Mouse (Mus musculus) hindbrain, postnatal 0 days (tissue): ENCODE measurements around the gene Rarg. TPM values are rescaled to one million over a fixed set of nuclear protein-coding genes. Genes with fewer than 3 reads are reported as not detected.
A peak's percentile ranks its signal among the peaks of the same experiment; 100 is the strongest.

Source experiments
- ATAC-seq: fragments of 200-750 bp; cut with Nextera tagmentation; 2 replicates; pipeline ENCODE4 v1.8.0; 2017; ENCODE audit warnings: mild to moderate bottlenecking, moderate TSS enrichment, moderate library complexity
- DNase-seq: peaks from one replicate; pipeline ENCODE4 v3.0.0-alpha.2; 2015; ENCODE audit warnings: low spot score
- H3K27ac ChIP-seq: fragments of 300-500 bp; sonication (generic); 2 replicates; pipeline ENCODE4 v1.5.1; 2014; ENCODE audit warnings: mild to moderate bottlenecking
- H3K27me3 ChIP-seq: fragments of 300-500 bp; sonication (generic); 2 replicates; pipeline ENCODE4 v1.6.1; 2014; ENCODE audit warnings: low read length, mixed read lengths; ENCODE audit not compliant: insufficient read depth
- H3K36me3 ChIP-seq: fragments of 300-500 bp; sonication (generic); 2 replicates; pipeline ENCODE4 v1.6.1; 2014; ENCODE audit warnings: low read length, mixed read lengths; ENCODE audit not compliant: insufficient read depth
- H3K4me1 ChIP-seq: fragments of 300-500 bp; sonication (generic); 2 replicates; pipeline ENCODE4 v1.6.1; 2014; ENCODE audit warnings: antibody characterized with exemption, low read length, mixed read lengths; ENCODE audit not compliant: insufficient read depth
- H3K4me2 ChIP-seq: fragments of 300-500 bp; sonication (generic); 2 replicates; pipeline ENCODE4 v1.6.1; 2014; ENCODE audit warnings: low read depth, mild to moderate bottlenecking, low read length, moderate library complexity, mixed read lengths
- H3K4me3 ChIP-seq: fragments of 300-500 bp; sonication (generic); 2 replicates; pipeline ENCODE4 v1.5.1; 2014; ENCODE audit warnings: low read length
- H3K9ac ChIP-seq: fragments of 300-500 bp; sonication (generic); replicated peaks from 2 replicates; pipeline ENCODE4 v1.6.1; 2014; ENCODE audit warnings: mild to moderate bottlenecking, low read length, moderate library complexity, mixed read lengths
- H3K9me3 ChIP-seq: fragments of 300-500 bp; sonication (generic); 2 replicates; pipeline ENCODE4 v1.6.1; 2016; ENCODE audit warnings: low read length, mixed read lengths
- CTCF ChIP-seq: IDR thresholded peaks from 2 replicates; pipeline ENCODE4 v1.5.1; 2016; ENCODE audit warnings: antibody characterized with exemption, control low read depth, low read depth
- WGBS: fragments of 180-500 bp; shearing (Covaris S2); extraction: QIAGEN DNeasy Blood & Tissue Kit; methylation state at CpG from one replicate; pipeline ENCODE4 v1.1.7; 2014; 5-methylcytosine and 5-hydroxymethylcytosine counted together
- polyA plus RNA-seq: library from polyadenylated mRNA; unstranded; fragments of >200 nt; fragmentation: Nextera tagmentation; extraction: Ambion mirVana; gene quantifications from 2 replicates; pipeline ENCODE4 v1.2.1, GENCODE M21; 2015
- total RNA-seq: library from RNA; depleted of rRNA; stranded (reverse); fragments of >200 nt; gene quantifications from 2 replicates; pipeline ENCODE4 v1.2.3, GENCODE M21; 2014

Gene Rarg
- total and polyA plus RNA-seq, 2 experiments from 2014 or later = 4.4 to 8.8 TPM

DNA sequence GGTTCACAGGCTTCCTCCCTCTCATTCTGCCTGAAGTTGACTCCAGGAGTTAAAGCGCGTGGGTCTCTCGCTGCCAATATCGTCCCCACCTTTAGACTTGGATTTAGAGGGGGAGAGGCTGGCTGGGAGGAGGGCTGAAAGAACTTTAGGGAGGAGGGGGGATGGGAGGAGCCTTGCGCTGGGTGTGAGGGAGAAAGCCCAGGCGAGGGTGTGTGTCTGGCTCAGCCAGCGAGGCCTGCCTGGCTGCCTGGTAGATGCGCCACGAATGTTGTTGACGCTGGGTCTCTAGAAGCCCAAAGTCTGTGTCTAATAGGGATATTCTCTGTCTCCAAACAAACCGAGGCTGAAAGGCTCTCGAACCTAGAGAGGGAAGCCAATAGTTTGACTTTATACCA lies 756 bp upstream of the Rarg start:
- Histone ChIP-seq H3K27ac (no peak overlapping the region), H3K27me3 (peaks cover 5% of the 10 kb centered on the region; the same call in 1 of the 2 replicates), H3K9me3 (no peaks in the 10 kb centered on the region), H3K4me2 (peak overlapping the region; percentile 87), H3K9ac (no peak overlapping the region), H3K36me3 (no peaks in the 10 kb centered on the region), H3K4me3 (peak overlapping the region; percentile 56; the same call in 1 of the 2 replicates), H3K4me1 (peaks cover 4% of the 10 kb centered on the region; the same call in 1 of the 2 replicates)
- 9% methylated on average over 12 of the region's 12 CpGs for WGBS
- TF ChIP-seq CTCF = no peak
- ATAC-seq (no peak), DNase-seq (no peak)

DNA sequence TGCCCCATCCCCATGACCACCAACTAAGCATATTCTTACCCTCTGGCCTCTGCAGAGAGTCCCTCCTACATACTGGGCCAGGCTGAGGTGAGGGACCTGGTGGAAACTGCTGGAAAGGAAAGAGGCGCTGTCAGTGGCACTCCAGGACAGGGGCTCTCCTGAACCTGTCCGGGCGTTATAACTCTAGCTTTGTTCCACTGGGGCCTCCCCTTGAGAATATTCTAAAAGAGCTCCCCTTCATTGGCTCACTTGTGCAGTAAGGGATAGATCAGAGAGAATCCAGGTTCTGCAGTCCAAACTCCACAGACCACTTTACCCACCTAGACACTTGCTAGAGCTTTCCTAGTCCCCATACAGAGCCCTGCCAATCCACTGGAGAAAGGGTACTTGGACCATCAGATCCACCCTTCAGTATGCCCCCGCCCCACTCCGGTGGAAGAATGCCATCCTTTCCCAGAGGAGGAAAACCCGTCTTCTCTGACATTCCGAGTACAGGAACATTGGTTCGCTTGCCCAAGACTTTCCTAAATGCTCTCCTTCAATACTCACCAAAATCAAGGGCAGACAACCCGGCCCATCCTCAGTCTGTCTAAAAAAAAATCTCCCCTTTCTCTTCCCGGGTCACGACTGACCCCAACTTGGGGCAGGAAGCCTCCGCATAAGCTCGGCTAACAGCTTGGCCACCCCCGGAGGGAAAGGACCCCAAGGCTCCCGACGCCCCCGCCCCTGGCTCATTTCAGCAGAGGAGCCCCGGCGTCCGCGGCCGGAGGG lies 701 bp downstream of the Rarg start:
- H3K36me3 ChIP-seq = no peaks in the 10 kb centered on the region
- H3K9ac ChIP-seq = peak overlapping the region; percentile 65
- no peak for TF ChIP-seq CTCF
- ATAC-seq = no peak
- H3K4me2 ChIP-seq = peak overlapping the region; percentile 87
- H3K27me3 ChIP-seq = peaks cover 5% of the 10 kb centered on the region; the same call in 1 of the 2 replicates
- peak overlapping the region; percentile 56 for H3K4me3 ChIP-seq
- peaks cover 4% of the 10 kb centered on the region; the same call in 1 of the 2 replicates for H3K4me1 ChIP-seq
- DNase-seq = no peak
- no peaks in the 10 kb centered on the region for H3K9me3 ChIP-seq
- H3K27ac ChIP-seq = no peak overlapping the region
- WGBS = 8% methylated on average over 22 of the region's 22 CpGs

DNA sequence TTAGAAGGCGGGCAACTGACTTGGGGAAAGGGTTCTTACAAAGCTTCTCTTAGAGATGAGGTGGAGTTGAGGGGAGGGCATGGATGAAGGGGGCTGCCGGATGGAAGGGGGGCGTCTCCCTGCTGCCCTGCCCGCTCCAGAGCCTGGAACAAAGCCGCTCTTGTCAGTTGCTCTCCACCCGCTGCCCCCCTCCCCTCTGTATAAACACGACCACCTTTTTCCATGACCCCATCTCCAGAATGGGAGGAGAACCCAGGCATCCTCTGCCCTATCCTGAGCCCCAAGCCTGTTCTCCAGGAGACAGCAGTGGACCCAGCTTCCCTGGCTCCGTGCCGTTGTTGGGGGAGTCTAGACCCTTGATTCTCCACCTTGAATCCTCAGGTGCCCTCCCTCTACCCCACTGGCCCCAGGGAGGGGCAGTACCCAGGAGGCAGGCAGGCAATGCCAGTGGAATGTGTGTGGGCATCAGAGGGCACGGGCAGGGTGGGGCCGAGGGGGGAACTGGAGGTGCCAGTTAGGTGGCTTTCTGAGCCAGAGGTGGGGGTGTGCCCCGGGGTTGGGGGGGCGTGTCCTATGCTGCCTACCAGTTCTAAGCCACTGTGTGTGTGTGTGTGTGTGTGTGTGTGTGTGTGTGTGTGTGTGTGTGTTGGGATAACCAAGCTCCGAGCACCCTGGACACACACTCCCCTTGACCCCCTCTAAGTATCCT lies 1.6 kb downstream of the Rarg start:
- DNase-seq (no peak), ATAC-seq (no peak)
- Histone ChIP-seq H3K27ac (no peak overlapping the region), H3K4me3 (no peak overlapping the region), H3K4me1 (peaks cover 4% of the 10 kb centered on the region; the same call in 1 of the 2 replicates), H3K36me3 (no peaks in the 10 kb centered on the region), H3K9me3 (no peaks in the 10 kb centered on the region), H3K4me2 (peak overlapping the region; percentile 25; the same call in 1 of the 2 replicates), H3K27me3 (peaks cover 5% of the 10 kb centered on the region; the same call in 1 of the 2 replicates), H3K9ac (no peak overlapping the region)
- WGBS = 45% methylated on average over 14 of the region's 14 CpGs
- TF ChIP-seq CTCF = no peak

DNA sequence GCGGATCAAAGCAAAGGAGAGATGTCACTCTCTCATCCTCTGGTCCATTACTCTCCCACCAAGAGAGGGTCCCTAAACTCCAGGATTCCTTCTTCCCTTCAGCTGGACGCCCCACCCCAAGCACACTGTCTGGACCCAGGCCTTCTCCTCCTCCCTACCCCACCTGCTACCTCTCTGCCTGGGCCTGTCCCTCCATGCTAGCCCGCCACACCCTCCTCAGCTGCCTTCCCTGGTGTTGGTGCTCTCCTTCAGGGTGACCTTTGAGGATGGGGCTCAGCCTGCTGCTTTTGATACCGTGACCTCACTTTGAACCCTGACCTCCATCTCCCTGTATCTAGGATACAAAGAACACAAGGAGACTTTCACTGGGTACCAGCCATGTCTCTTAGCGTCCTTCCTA lies 6.8 kb downstream of the Rarg start:
- no peak for DNase-seq
- Histone ChIP-seq H3K36me3 (no peaks in the 10 kb centered on the region), H3K9ac (no peak overlapping the region), H3K4me1 (no peaks in the 10 kb centered on the region), H3K9me3 (no peaks in the 10 kb centered on the region), H3K27me3 (0 out of 2 replicates have a peak, but pooled peaks cover 5% of the 10 kb centered on the region), H3K27ac (no peak overlapping the region), H3K4me3 (no peak overlapping the region), H3K4me2 (no peak overlapping the region)
- no peak for TF ChIP-seq CTCF
- WGBS = 68% methylated on average over 5 of the region's 5 CpGs
- ATAC-seq = no peak

DNA sequence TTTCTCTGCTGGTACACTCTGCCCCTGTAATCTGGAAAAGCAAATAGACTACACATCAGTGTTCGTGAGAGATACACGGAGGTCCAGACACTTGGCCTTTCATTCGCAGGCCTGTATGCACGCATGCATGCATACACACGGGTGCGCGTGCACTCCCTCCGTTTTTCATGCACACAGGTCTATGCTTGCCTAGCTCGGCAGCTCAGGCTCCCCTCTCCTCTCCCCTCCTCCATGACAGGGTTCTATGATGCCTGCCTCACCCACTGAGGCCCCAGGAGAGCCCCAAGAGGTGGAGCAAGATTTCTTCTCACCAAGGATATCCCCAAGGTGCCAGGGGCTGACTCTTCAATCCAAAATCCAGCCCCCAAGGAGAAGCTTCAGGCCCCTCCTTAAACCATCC lies 7.3 kb downstream of the Rarg start:
- DNase-seq (no peak), ATAC-seq (no peak)
- Histone ChIP-seq H3K4me2 (no peak overlapping the region), H3K9me3 (no peaks in the 10 kb centered on the region), H3K4me3 (no peak overlapping the region), H3K27me3 (0 out of 2 replicates have a peak, but pooled peaks cover 2% of the 10 kb centered on the region), H3K27ac (peak overlapping the region; percentile 51; the same call in 1 of the 2 replicates), H3K36me3 (no peaks in the 10 kb centered on the region), H3K9ac (no peak overlapping the region), H3K4me1 (0 out of 2 replicates have a peak, but pooled peaks cover 3% of the 10 kb centered on the region)
- no peak for TF ChIP-seq CTCF
- WGBS = 60% methylated on average over 9 of the region's 9 CpGs

DNA sequence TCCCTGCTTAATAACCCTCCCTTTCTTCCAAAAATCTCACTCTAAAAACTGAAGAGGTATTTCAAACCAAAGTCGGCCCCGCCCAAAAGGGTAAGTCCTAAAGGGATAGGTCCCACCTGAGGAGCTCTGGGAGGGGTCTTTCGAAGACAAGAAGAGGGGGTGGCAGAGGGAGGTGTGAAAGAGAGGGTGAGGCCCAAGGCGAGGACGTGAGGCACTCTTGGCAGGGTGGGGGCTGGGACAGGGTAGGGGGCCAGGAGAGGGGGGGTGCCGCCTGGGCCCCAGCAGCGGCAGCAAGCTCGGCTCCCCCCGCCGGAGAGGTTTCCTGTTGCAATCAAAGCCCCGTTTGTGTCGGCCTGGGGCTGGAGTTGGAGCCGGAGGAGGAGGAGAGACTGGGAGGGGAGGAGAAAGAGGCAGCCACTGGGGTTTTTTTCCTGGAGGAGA lies 8.0 kb downstream of the Rarg start:
- Histone ChIP-seq H3K36me3 (no peaks in the 10 kb centered on the region), H3K9me3 (no peaks in the 10 kb centered on the region), H3K4me2 (peak overlapping the region; percentile 23; the same call in 1 of the 2 replicates), H3K27ac (peak overlapping the region; percentile 51; the same call in 1 of the 2 replicates), H3K9ac (no peak overlapping the region), H3K4me3 (no peak overlapping the region), H3K4me1 (0 out of 2 replicates have a peak, but pooled peaks cover 6% of the 10 kb centered on the region), H3K27me3 (no peaks in the 10 kb centered on the region)
- ATAC-seq (no peak), DNase-seq (no peak)
- TF ChIP-seq CTCF = no peak
- 7% methylated on average over 13 of the region's 13 CpGs for WGBS
